Mouse (Mus musculus) retina, postnatal 7 days (tissue): ENCODE measurements around the gene Rnf114.
A peak's percentile ranks its signal among the peaks of the same experiment; 100 is the strongest.

Source experiments
- DNase-seq: peaks from one replicate; pipeline ENCODE4 v3.0.0-alpha.2; 2012; ENCODE audit warnings: low read depth, low spot score

The Rnf114 gene

GRCm38 (mm10) chr2:167491757-167492708 lies at the start of gene Rnf114:
Gene Rnf114, plus strand, starts transcription at chr2:167492645.
- no peak for DNase-seq

GRCm38 (mm10) chr2:167443411-167444193 lies 48.8 kb upstream of the Rnf114 start:
- DNase-seq = no peak

GRCm38 (mm10) chr2:167445911-167446780 lies 46.3 kb upstream of the Rnf114 start:
- DNase-seq = no peak

GRCm38 (mm10) chr2:167447207-167447606 lies 45.2 kb upstream of the Rnf114 start:
- no peak for DNase-seq

GRCm38 (mm10) chr2:167447629-167448028 lies 44.8 kb upstream of the Rnf114 start:
- no peak for DNase-seq

GRCm38 (mm10) chr2:167449331-167450275 lies 42.8 kb upstream of the Rnf114 start:
- DNase-seq = no peak

- no peak for DNase-seq
Observed at GRCm38 (mm10) chr2:167450647-167451046, 41.8 kb upstream of the Rnf114 start.

- DNase-seq = no peak
Observed at GRCm38 (mm10) chr2:167453814-167454213, 38.6 kb upstream of the Rnf114 start.

GRCm38 (mm10) chr2:167456361-167457020 lies 36.0 kb upstream of the Rnf114 start:
- no peak for DNase-seq

- no peak for DNase-seq
Observed at GRCm38 (mm10) chr2:167457213-167457612, 35.2 kb upstream of the Rnf114 start.

GRCm38 (mm10) chr2:167458548-167458947 lies 33.9 kb upstream of the Rnf114 start:
- no peak for DNase-seq

- no peak for DNase-seq
Observed at GRCm38 (mm10) chr2:167459071-167459865, 33.2 kb upstream of the Rnf114 start.

- DNase-seq = peak; percentile 43
Observed at GRCm38 (mm10) chr2:167462954-167463353, 29.5 kb upstream of the Rnf114 start.

- no peak for DNase-seq
Observed at GRCm38 (mm10) chr2:167463802-167464201, 28.6 kb upstream of the Rnf114 start.

GRCm38 (mm10) chr2:167465951-167466350 lies 26.5 kb upstream of the Rnf114 start:
- DNase-seq = no peak

GRCm38 (mm10) chr2:167467214-167467613 lies 25.2 kb upstream of the Rnf114 start:
- DNase-seq = no peak

GRCm38 (mm10) chr2:167468444-167468843 lies 24.0 kb upstream of the Rnf114 start:
- DNase-seq = no peak

GRCm38 (mm10) chr2:167470611-167471010 lies 21.8 kb upstream of the Rnf114 start:
- DNase-seq = no peak

GRCm38 (mm10) chr2:167471585-167471984 lies 20.9 kb upstream of the Rnf114 start:
- no peak for DNase-seq
